Mouse (Mus musculus) thymus, postnatal 0 days (tissue): Measurements from ENCODE around the gene Pnmal1. TPM values are rescaled to one million over a fixed set of nuclear protein-coding genes. Genes with fewer than 3 reads are reported as not detected.

Experiments used
- DNase-seq: peaks from one replicate; pipeline ENCODE4 v3.0.0-alpha.2; 2015; ENCODE audit warnings: low spot score
- polyA plus RNA-seq: library from polyadenylated mRNA; unstranded; fragments of >200 nt; fragmentation: Nextera tagmentation; extraction: Ambion mirVana; gene quantifications from 2 replicates; pipeline ENCODE4 v1.2.1, GENCODE M21; 2015

Pnmal1 gene
- polyA plus RNA-seq, 1 experiment from 2014 or later, result 0.04 TPM

GRCm38 (mm10) chr7:16924037-16924834 is 35.2 kb upstream of the Pnmal1 start, which contains the start of gene Calm3:
Gene Calm3 (minus strand): TSS chr7:16924114.
- DNase-seq, result peak; percentile 100

- DNase-seq, result no peak
Observed at GRCm38 (mm10) chr7:16928341-16928740, 31.1 kb upstream of the Pnmal1 start.

- peak; percentile 75 for DNase-seq
Observed at GRCm38 (mm10) chr7:16930850-16931249, 28.6 kb upstream of the Pnmal1 start.

- DNase-seq, result peak; percentile 87
Observed at GRCm38 (mm10) chr7:16931968-16932627, 27.4 kb upstream of the Pnmal1 start.

- DNase-seq, result peak; percentile 71
Observed at GRCm38 (mm10) chr7:16932704-16933577, 26.5 kb upstream of the Pnmal1 start.

- no peak for DNase-seq
Observed at GRCm38 (mm10) chr7:16937312-16937711, 22.2 kb upstream of the Pnmal1 start.

GRCm38 (mm10) chr7:16938117-16938791 is 21.2 kb upstream of the Pnmal1 start:
- no peak for DNase-seq

GRCm38 (mm10) chr7:16940292-16940691 is 19.2 kb upstream of the Pnmal1 start:
- DNase-seq, result no peak

- DNase-seq, result no peak
Observed at GRCm38 (mm10) chr7:16942861-16943260, 16.6 kb upstream of the Pnmal1 start.

GRCm38 (mm10) chr7:16944061-16944807 is 15.2 kb upstream of the Pnmal1 start, which contains the start of gene Pnmal2:
Gene Pnmal2 (plus strand): TSS chr7:16944682.
- DNase-seq, result peak; percentile 96

- no peak for DNase-seq
Observed at GRCm38 (mm10) chr7:16944808-16945315, 14.6 kb upstream of the Pnmal1 start.

GRCm38 (mm10) chr7:16945419-16945818 is 14.1 kb upstream of the Pnmal1 start:
- DNase-seq, result no peak

- DNase-seq, result no peak
Observed at GRCm38 (mm10) chr7:16946441-16947348, 12.8 kb upstream of the Pnmal1 start.

- no peak for DNase-seq
Observed at GRCm38 (mm10) chr7:16947349-16947895, 12.1 kb upstream of the Pnmal1 start.

GRCm38 (mm10) chr7:16947959-16948361 is 11.5 kb upstream of the Pnmal1 start:
- no peak for DNase-seq

- DNase-seq, result no peak
Observed at GRCm38 (mm10) chr7:16948923-16949458, 10.5 kb upstream of the Pnmal1 start.

GRCm38 (mm10) chr7:16949908-16950841 is 9.3 kb upstream of the Pnmal1 start:
- peak; percentile 84 for DNase-seq
